Comparison of ENCODE assay signal across 8 mouse cellular contexts in genomic region chr9:14089791-14090256, GRCm38 (mm10).
A peak's percentile ranks its signal among the peaks of the same experiment; 100 is the strongest.
DNase-seq lines count a peak whose midpoint lies in the region; ATAC-seq lines count a peak whose summit lies in the region.

No protein-coding gene starts in this region.

- no peaks in the 10 kb centered on the region for H3K9me3 ChIP-seq in midbrain, embryonic 12.5 days
- no peaks in the 10 kb centered on the region for H3K9me3 ChIP-seq in midbrain, embryonic 11.5 days (ENCODE audit: control insufficient read depth, low read length)
- H3K9me3 ChIP-seq in heart, embryonic 13.5 days = no peaks in the 10 kb centered on the region

- H3K4me3 ChIP-seq in midbrain, embryonic 12.5 days = no peak overlapping the region
- H3K4me3 ChIP-seq in midbrain, embryonic 11.5 days (ENCODE audit: low read depth, low read length) = no peak overlapping the region
- H3K4me3 ChIP-seq in heart, embryonic 13.5 days = no peak overlapping the region

- no peaks in the 10 kb centered on the region; the same call in 1 of the 2 replicates for H3K4me1 ChIP-seq in midbrain, embryonic 12.5 days
- H3K4me1 ChIP-seq in midbrain, embryonic 11.5 days (ENCODE audit: control insufficient read depth, insufficient read depth, low read length) = no peaks in the 10 kb centered on the region
- H3K4me1 ChIP-seq in heart, embryonic 13.5 days = peaks cover 27% of the 10 kb centered on the region

- no peak overlapping the region for H3K9ac ChIP-seq in midbrain, embryonic 12.5 days (replicated peaks)
- no peak overlapping the region for H3K9ac ChIP-seq in midbrain, embryonic 11.5 days (ENCODE audit: low read length)
- 0 out of 2 replicates have a peak overlapping the region, but pooled peaks have one; percentile 10 for H3K9ac ChIP-seq in heart, embryonic 13.5 days

- WGBS in midbrain, embryonic 12.5 days = 63% methylated on average over 8 of the region's 8 CpGs
- WGBS in midbrain, embryonic 11.5 days = 70% methylated on average over 8 of the region's 8 CpGs
- WGBS in heart, embryonic 13.5 days = 42% methylated on average over 8 of the region's 8 CpGs

- H3K4me2 ChIP-seq in midbrain, embryonic 12.5 days (replicated peaks) = no peak overlapping the region
- H3K4me2 ChIP-seq in midbrain, embryonic 11.5 days = no peak overlapping the region
- H3K4me2 ChIP-seq in heart, embryonic 13.5 days = 0 out of 2 replicates have a peak overlapping the region, but pooled peaks have one; percentile 25

- no peaks in the 10 kb centered on the region for H3K27me3 ChIP-seq in midbrain, embryonic 12.5 days
- H3K27me3 ChIP-seq in midbrain, embryonic 11.5 days (ENCODE audit: control insufficient read depth, insufficient read depth, low read length) = no peaks in the 10 kb centered on the region
- H3K27me3 ChIP-seq in heart, embryonic 13.5 days (replicated peaks) = no peaks in the 10 kb centered on the region

- no peaks in the 10 kb centered on the region for H3K36me3 ChIP-seq in midbrain, embryonic 12.5 days
- H3K36me3 ChIP-seq in midbrain, embryonic 11.5 days (ENCODE audit: control insufficient read depth, insufficient read depth, low read length) = no peaks in the 10 kb centered on the region
- no peaks in the 10 kb centered on the region for H3K36me3 ChIP-seq in heart, embryonic 13.5 days

- ATAC-seq in midbrain, embryonic 12.5 days (ENCODE audit: low FRiP score, low read depth) = peak; percentile 25; the same call in 1 of the 2 replicates
- no peak for ATAC-seq in midbrain, embryonic 11.5 days (ENCODE audit: low FRiP score)
- 0 out of 2 replicates have a peak, but pooled peaks have one; percentile 45 for ATAC-seq in heart, embryonic 13.5 days (ENCODE audit: extremely low read depth, insufficient number of reproducible peaks, low FRiP score, low TSS enrichment)
- no peak for ATAC-seq in activated CD4-positive, CD25-positive, alpha-beta regulatory T cell, adult 4 months
- no peak for ATAC-seq in CD4-positive, CD25-positive, alpha-beta regulatory T cell, adult 4 months

- H3K27ac ChIP-seq in midbrain, embryonic 12.5 days (replicated peaks) = no peak overlapping the region
- H3K27ac ChIP-seq in midbrain, embryonic 11.5 days (ENCODE audit: low read depth, low read length) = no peak overlapping the region
- H3K27ac ChIP-seq in heart, embryonic 13.5 days (replicated peaks) = peak overlapping the region; percentile 77

- DNase-seq in midbrain, embryonic 11.5 days (ENCODE audit: low spot score, missing footprints) = no peak
- peak; percentile 9 for DNase-seq in cerebellum, adult 9-11 months
- peak; percentile 19 to 58 for DNase-seq in layer of hippocampus, adult 18-20 months (ENCODE audit: low spot score in 2 of 2)
- DNase-seq in right cerebral cortex, adult 18-20 months = peak; percentile 49

Comparison
In these comparisons a context has a peak if more than half of its experiments do, and no peak if none do; other contexts are left out.
1. ATAC-seq: peak in midbrain, embryonic 12.5 days (single experiment) and heart, embryonic 13.5 days (single experiment); none in midbrain, embryonic 11.5 days (single experiment), activated CD4-positive, CD25-positive, alpha-beta regulatory T cell, adult 4 months (single experiment) and CD4-positive, CD25-positive, alpha-beta regulatory T cell, adult 4 months (single experiment).